Mouse (Mus musculus): ENCODE results near the gene Rhno1.

GRCm38 (mm10) chr6:128379636-128380035 lies 16.9 kb upstream of the Rhno1 start:
- TF ChIP-seq CTCF (IDR thresholded peaks at IDR 0.05; ENCODE audit: extremely low read depth, insufficient read depth, low read length): no peak
- no peak for TF ChIP-seq POLR2A (IDR thresholded peaks at IDR 0.05; ENCODE audit: extremely low read depth, insufficient read depth, low read length)

Data from cortical plate, adult 2 months (tissue).